Mouse (Mus musculus): ENCODE results near the gene A930009A15Rik.

The A930009A15Rik gene

DNA sequence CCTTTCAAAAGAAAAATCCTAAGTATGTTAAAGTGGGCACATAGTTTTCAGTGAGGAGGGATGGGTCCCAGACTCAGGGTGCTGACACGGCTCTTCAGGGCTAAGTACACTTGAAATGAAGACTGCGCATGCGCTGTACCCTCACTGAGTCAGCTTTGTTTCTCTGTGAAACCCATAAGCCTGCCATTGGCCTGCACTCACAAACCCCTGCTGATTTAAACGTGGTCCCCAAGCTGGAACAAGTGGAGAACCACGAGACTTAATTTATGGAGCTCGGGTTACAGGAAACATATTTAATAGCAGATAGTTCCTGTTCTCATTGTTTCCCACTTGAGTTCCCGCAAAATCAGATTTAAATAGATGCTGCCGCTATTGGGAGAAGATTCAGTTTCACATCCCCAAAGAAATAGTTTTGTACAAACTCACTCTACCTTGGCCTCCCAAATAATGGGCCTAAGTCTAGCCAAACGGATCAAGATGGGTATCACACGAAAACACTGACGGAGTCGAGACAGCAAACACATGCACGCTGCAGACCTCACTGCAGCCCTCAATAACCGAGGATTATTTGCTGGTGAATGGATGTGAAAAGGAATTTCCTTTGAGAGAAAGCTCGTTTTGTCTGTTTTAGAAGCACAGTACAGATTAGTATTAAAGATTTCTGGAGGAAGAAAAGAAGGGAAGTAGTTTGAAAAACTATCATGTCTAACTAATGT lies 54.3 kb downstream of the A930009A15Rik start:
- in situ Hi-C loops (cut with MboI; ENCODE audit: low pct_unique_long_range_greater_than_20kb in 1 of 2, low sequenced_read_pairs in 2 of 2, unreplicated experiment in 1 of 2) = loop anchor here in 1 of 2 experiments (25.0 kb wide), 1 partner anchor 287 kb away; no protein-coding TSS in a partner anchor

DNA sequence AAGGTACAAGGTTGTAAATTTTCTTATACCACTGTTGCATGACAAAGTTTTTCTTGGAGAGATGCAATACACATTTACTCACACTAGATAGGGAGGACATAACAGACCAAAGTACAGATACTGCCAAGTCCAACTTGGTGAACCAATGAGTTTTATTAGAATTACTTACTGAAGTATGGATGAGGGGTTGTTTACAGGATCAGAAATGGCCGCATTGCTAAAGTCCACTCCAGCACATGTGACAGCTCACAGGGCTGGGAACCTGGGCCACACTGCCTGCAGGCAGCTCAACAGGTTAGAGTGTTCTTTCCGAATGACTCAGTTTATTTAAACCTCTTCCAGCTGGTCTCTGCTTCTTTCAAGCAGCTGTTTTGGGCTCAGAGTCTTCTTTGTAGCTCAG lies 55.2 kb downstream of the A930009A15Rik start:
- in situ Hi-C loops (cut with MboI; ENCODE audit: low pct_unique_long_range_greater_than_20kb in 1 of 2, low sequenced_read_pairs in 2 of 2, unreplicated experiment in 1 of 2) = loop anchor here in 1 of 2 experiments (25.0 kb wide), 1 partner anchor 288 kb away; no protein-coding TSS in a partner anchor

DNA sequence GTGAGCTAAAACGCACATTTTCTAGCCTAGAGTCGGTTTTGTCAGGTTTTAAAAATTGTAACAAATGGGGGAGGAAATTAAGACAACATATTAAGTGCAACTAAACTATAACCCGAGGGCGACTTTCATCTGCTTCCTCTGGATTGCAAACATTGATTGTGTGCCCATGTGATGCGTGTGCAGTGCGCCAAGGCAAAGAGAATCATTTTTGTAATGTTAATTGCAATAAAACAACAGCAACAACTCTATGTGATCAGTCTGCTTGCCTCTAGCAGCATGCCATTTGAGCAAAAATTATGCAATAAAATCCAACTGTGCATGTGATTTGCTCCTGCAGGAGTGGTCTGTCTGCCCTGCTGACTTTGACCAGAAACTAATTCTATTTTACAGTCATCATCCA lies 56.9 kb downstream of the A930009A15Rik start:
- in situ Hi-C loops (cut with MboI; ENCODE audit: low pct_unique_long_range_greater_than_20kb in 1 of 2, low sequenced_read_pairs in 2 of 2, unreplicated experiment in 1 of 2) = no loop called here

All from mouse embryonic stem cell (cell line).